Mouse (Mus musculus): ENCODE data around the gene Zfp781.
"Not testable (repeated sequence)": the region's sequence is repeated elsewhere in the genome, so short reads cannot be mapped to it uniquely, and the experiment has no call there.

The Zfp781 gene

GRCm38 (mm10) chr10:81929842-81930743 is at the start of gene Zfp781:
Gene Zfp781, minus strand, starts transcription at chr10:81930480.
- not testable (repeated sequence) for DNase-seq (ENCODE audit: low spot score)

- DNase-seq (ENCODE audit: low spot score) = not testable (repeated sequence)
Observed at GRCm38 (mm10) chr10:81978365-81979003, 48.2 kb upstream of the Zfp781 start.

GRCm38 (mm10) chr10:81930744-81931118 is 451 bp upstream of the Zfp781 start:
- not testable (repeated sequence) for DNase-seq (ENCODE audit: low spot score)

- DNase-seq (ENCODE audit: low spot score) = peak; percentile 2
Observed at GRCm38 (mm10) chr10:81863409-81864407, 66.6 kb downstream of the Zfp781 start, which contains the start of gene Gm32687. Gene Gm32687, plus strand, starts transcription at chr10:81863934.
